Mouse (Mus musculus) thymus, postnatal 36 days (tissue): ENCODE results near the gene Pou3f3.

Source experiments
- DNase-seq, 2 experiments: peaks; one replicate each; pipeline ENCODE4 v3.0.0; 2022; ENCODE audit warnings: mixed read lengths in 2 of 2

The Pou3f3 gene

GRCm38 (mm10) chr1:42710995-42711394 is 15.4 kb downstream of the Pou3f3 start:
- DNase-seq, result no peak

GRCm38 (mm10) chr1:42711456-42712310 is 16.1 kb downstream of the Pou3f3 start:
- DNase-seq, result no peak

- DNase-seq, result no peak
Measured at GRCm38 (mm10) chr1:42712311-42712690, 16.7 kb downstream of the Pou3f3 start.

- DNase-seq, result no peak
Measured at GRCm38 (mm10) chr1:42713104-42713932, 17.8 kb downstream of the Pou3f3 start.

- no peak for DNase-seq
Measured at GRCm38 (mm10) chr1:42714016-42714931, 18.7 kb downstream of the Pou3f3 start.

GRCm38 (mm10) chr1:42718549-42718948 is 23.0 kb downstream of the Pou3f3 start:
- DNase-seq, result no peak

- no peak for DNase-seq
Measured at GRCm38 (mm10) chr1:42721353-42721752, 25.8 kb downstream of the Pou3f3 start.

GRCm38 (mm10) chr1:42723769-42724300 is 28.3 kb downstream of the Pou3f3 start:
- no peak for DNase-seq

- DNase-seq, result no peak
Measured at GRCm38 (mm10) chr1:42724881-42725280, 29.3 kb downstream of the Pou3f3 start.

- no peak for DNase-seq
Measured at GRCm38 (mm10) chr1:42727161-42727560, 31.6 kb downstream of the Pou3f3 start.

GRCm38 (mm10) chr1:42727676-42728075 is 32.1 kb downstream of the Pou3f3 start:
- no peak for DNase-seq

GRCm38 (mm10) chr1:42741383-42742241 is 46.0 kb downstream of the Pou3f3 start:
- DNase-seq, result no peak

- DNase-seq, result no peak
Measured at GRCm38 (mm10) chr1:42742242-42742560, 46.6 kb downstream of the Pou3f3 start.

GRCm38 (mm10) chr1:42745047-42745446 is 49.5 kb downstream of the Pou3f3 start:
- DNase-seq, result no peak

- DNase-seq, result no peak
Measured at GRCm38 (mm10) chr1:42749536-42750292, 54.1 kb downstream of the Pou3f3 start.
